Mouse (Mus musculus): ENCODE results near the gene Ubr7.
A peak's percentile ranks its signal among the peaks of the same experiment; 100 is the strongest.

DNA sequence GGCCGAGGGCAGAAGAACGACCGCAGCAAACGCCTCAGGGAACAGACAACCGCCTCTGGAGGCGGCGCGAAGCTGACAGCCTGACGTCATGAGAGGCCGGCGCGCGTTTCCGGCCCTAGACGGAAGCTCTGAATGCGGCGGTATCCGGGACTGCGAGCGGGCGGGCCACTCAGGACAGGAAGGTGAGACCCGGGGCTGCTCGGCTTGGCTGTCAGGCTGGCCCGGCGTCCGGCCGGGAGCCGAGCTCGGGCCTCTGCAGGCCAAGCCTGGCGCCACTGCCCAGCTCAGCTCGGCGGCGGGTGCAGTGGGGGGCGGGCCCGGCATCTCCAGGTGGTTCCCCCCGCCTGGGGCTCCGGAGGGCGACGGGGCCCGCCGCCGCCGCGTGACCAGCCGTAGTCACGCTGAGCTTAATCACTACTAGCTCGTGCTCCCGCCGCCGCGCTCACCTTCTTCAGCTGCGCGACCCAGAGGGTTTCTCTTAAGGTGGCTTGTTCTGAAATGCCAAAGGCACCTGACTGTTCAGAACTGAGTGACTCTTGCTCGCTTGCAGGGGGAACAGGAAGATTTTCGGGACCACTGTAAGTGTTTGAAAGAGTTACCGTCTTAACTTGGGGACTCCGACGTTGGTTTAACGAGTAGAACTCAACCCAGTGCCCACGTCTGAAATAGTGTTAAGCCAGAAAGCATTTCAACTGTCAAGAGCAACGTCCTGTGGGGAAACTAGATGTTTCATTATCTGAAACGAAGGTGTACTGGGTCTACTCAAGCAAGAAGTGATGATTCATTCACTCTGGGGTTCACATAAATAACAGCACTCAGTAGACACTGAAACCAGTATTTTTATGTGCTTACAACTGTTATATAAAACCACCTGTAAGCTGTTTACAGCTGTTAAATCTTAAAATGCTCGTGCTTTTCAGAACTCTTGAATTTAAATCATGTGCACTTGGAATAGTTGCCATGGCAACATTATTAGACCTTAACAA is 13.9 kb upstream of the Ubr7 start, which contains the start of the genes Moap1 and Tmem251:
- no peak for TF ChIP-seq CTCF (IDR thresholded peaks at IDR 0.05; ENCODE audit: extremely low read depth, insufficient read depth, insufficient read length, insufficient replicate concordance)
- peak; percentile 43 for TF ChIP-seq POLR2A (IDR thresholded peaks at IDR 0.05; ENCODE audit: low read depth, low read length)

Data from spleen, adult 2 months (tissue).